Mouse (Mus musculus) CH12.LX (cell line): ENCODE measurements at regions not wholly inside any gene's neighbourhood (a gene's known extent, or its start where the extent isn't known, plus 50 kb on each side); places are given as distances from the start of the nearest gene placed in this dataset.

ENCODE experiments used
- DNase-seq: peaks from one replicate; pipeline ENCODE4 v3.0.0-alpha.2; 2013; ENCODE audit errors: extremely low read depth
- H3K27ac ChIP-seq: 2 replicates; pipeline ENCODE4 v1.5.1; 2012; ENCODE audit warnings: low read depth, mild to moderate bottlenecking, control low read depth, moderate library complexity; ENCODE audit not compliant: insufficient read depth
- H3K27me3 ChIP-seq: replicated peaks from 2 replicates; pipeline ENCODE3; 2012; ENCODE audit warnings: inconsistent platforms
- H3K36me3 ChIP-seq, 2 experiments: replicated peaks in 1 of 2; 2 replicates each; pipeline versions ENCODE3 to v1.6.1; 2012; ENCODE audit warnings: inconsistent platforms in 1 of 2, low read length in 1 of 2, mild to moderate bottlenecking in 1 of 2, mixed read lengths in 1 of 2, moderate library complexity in 1 of 2; ENCODE audit not compliant: control insufficient read depth in 1 of 2, insufficient read depth in 1 of 2
- H3K4me1 ChIP-seq, 2 experiments: 2 replicates each; pipeline ENCODE4 v1.6.1; 2012; ENCODE audit warnings: inconsistent platforms in 1 of 2, moderate library complexity in 1 of 2; ENCODE audit not compliant: insufficient read depth in 2 of 2, control insufficient read depth in 1 of 2
- H3K4me2 ChIP-seq: 2 replicates; pipeline ENCODE4 v1.6.1; 2012; ENCODE audit warnings: low read depth, mild to moderate bottlenecking, control low read depth; ENCODE audit not compliant: poor library complexity, insufficient read depth, severe bottlenecking
- H3K4me3 ChIP-seq, 3 experiments: fragments of 150-350 bp in 1 of 3; sonication (generic) in 1 of 3; replicated peaks in 1 of 3; 2 replicates each; pipeline versions ENCODE3 to v1.5.1; 2011 to 2012; ENCODE audit warnings: low read depth in 2 of 3, low read length in 2 of 3, mild to moderate bottlenecking in 2 of 3, moderate library complexity in 2 of 3, control low read depth in 1 of 3, improper control_type of control experiment in 1 of 3, inconsistent platforms in 1 of 3, mixed read lengths in 1 of 3; ENCODE audit not compliant: poor library complexity in 1 of 3
- H3K79me2 ChIP-seq: replicated peaks from 2 replicates; pipeline ENCODE4 v1.6.1; 2012; ENCODE audit warnings: mild to moderate bottlenecking, moderate library complexity; ENCODE audit not compliant: control insufficient read depth, poor library complexity, insufficient read depth, severe bottlenecking; ENCODE audit errors: extremely low read depth
- H3K9ac ChIP-seq: 2 replicates; pipeline ENCODE4 v1.6.1; 2012; ENCODE audit warnings: low read depth, mild to moderate bottlenecking, control low read depth, moderate library complexity; ENCODE audit not compliant: insufficient read depth
- H3K9me3 ChIP-seq: replicated peaks from 2 replicates; pipeline ENCODE3; 2012; ENCODE audit warnings: low read length, inconsistent platforms, mixed read lengths
- BHLHE40 ChIP-seq: IDR thresholded peaks from 2 replicates; pipeline ENCODE4 v1.6.1; 2011; ENCODE audit warnings: mild to moderate bottlenecking, low read depth, low read length, improper control_type of control experiment
- CHD2 ChIP-seq: IDR thresholded peaks from 2 replicates; pipeline ENCODE4 v1.6.1; 2011; ENCODE audit warnings: low read length, improper control_type of control experiment
- CTCF ChIP-seq, 2 experiments: IDR thresholded peaks in 1 of 2; conservative IDR thresholded peaks in 1 of 2; 2 replicates each; pipeline ENCODE4 v1.5.1; 2011 to 2012; ENCODE audit warnings: low read depth in 2 of 2, low read length in 2 of 2, improper control_type of control experiment in 1 of 2, inconsistent platforms in 1 of 2, mild to moderate bottlenecking in 1 of 2, moderate library complexity in 1 of 2
- E2F4 ChIP-seq: IDR thresholded peaks from 2 replicates; pipeline ENCODE4 v1.6.1; 2011; ENCODE audit warnings: low read depth, low read length, improper control_type of control experiment; ENCODE audit not compliant: insufficient replicate concordance
- ETS1 ChIP-seq: conservative IDR thresholded peaks from 2 replicates; pipeline ENCODE4 v1.6.1; 2012; ENCODE audit warnings: low read depth, mild to moderate bottlenecking, inconsistent platforms, low read length, improper control_type of control experiment, moderate library complexity
- GABPA ChIP-seq: IDR thresholded peaks from 2 replicates; pipeline ENCODE4 v1.6.1; 2012; ENCODE audit warnings: low read depth, low read length, improper control_type of control experiment, inconsistent platforms; ENCODE audit not compliant: insufficient replicate concordance
- HCFC1 ChIP-seq: IDR thresholded peaks from 2 replicates; pipeline ENCODE4 v1.6.1; 2012; ENCODE audit warnings: low read depth, mild to moderate bottlenecking, inconsistent platforms, low read length, improper control_type of control experiment
- IRF4 ChIP-seq: IDR thresholded peaks from 2 replicates; pipeline ENCODE4 v1.6.1; 2014; ENCODE audit warnings: low read depth, mild to moderate bottlenecking, inconsistent platforms, low read length, improper control_type of control experiment
- JUN ChIP-seq: IDR thresholded peaks from 2 replicates; pipeline ENCODE4 v1.6.1; 2011; ENCODE audit warnings: low read depth, mild to moderate bottlenecking, low read length, improper control_type of control experiment, moderate library complexity; ENCODE audit not compliant: insufficient read depth
- JUND ChIP-seq: conservative IDR thresholded peaks from 2 replicates; pipeline ENCODE4 v1.6.1; 2011; ENCODE audit warnings: low read depth, low read length, improper control_type of control experiment
- KAT2A ChIP-seq: IDR thresholded peaks from 2 replicates; pipeline ENCODE4 v1.6.1; 2012; ENCODE audit warnings: low read length, improper control_type of control experiment, inconsistent platforms; ENCODE audit not compliant: insufficient replicate concordance
- MAFK ChIP-seq: IDR thresholded peaks from 2 replicates; pipeline ENCODE4 v1.6.1; 2011; ENCODE audit warnings: low read length, improper control_type of control experiment; ENCODE audit not compliant: insufficient replicate concordance
- MEF2A ChIP-seq: IDR thresholded peaks from 2 replicates; pipeline ENCODE4 v1.6.1; 2014; ENCODE audit warnings: low read depth, mild to moderate bottlenecking, inconsistent platforms, low read length, improper control_type of control experiment, borderline replicate concordance
- MXI1 ChIP-seq: IDR thresholded peaks from 2 replicates; pipeline ENCODE4 v1.6.1; 2011; ENCODE audit warnings: mild to moderate bottlenecking, low read depth, low read length, improper control_type of control experiment
- MYC ChIP-seq: IDR thresholded peaks from 2 replicates; pipeline ENCODE4 v1.6.1; 2011; ENCODE audit warnings: low read depth, mild to moderate bottlenecking, improper control_type of control experiment, low read length
- PAX5 ChIP-seq: IDR thresholded peaks from 2 replicates; pipeline ENCODE4 v1.6.1; 2012; ENCODE audit warnings: low read length, inconsistent platforms, mixed read lengths
- RAD21 ChIP-seq: IDR thresholded peaks from 2 replicates; pipeline ENCODE4 v1.6.1; 2011; ENCODE audit warnings: low read depth, mild to moderate bottlenecking, low read length, improper control_type of control experiment, moderate library complexity
- RCOR1 ChIP-seq: conservative IDR thresholded peaks from 2 replicates; pipeline ENCODE4 v1.6.1; 2012; ENCODE audit warnings: low read depth, mild to moderate bottlenecking, inconsistent platforms, low read length, improper control_type of control experiment
- SMC3 ChIP-seq: IDR thresholded peaks from 2 replicates; pipeline ENCODE4 v1.6.1; 2011; ENCODE audit warnings: low read depth, low read length, improper control_type of control experiment
- TCF12 ChIP-seq: IDR thresholded peaks from 2 replicates; pipeline ENCODE4 v1.6.1; 2014; ENCODE audit warnings: low read depth, mild to moderate bottlenecking, inconsistent platforms, low read length, improper control_type of control experiment
- UBTF ChIP-seq: IDR thresholded peaks from 2 replicates; pipeline ENCODE4 v1.6.1; 2012; ENCODE audit warnings: low read depth, mild to moderate bottlenecking, inconsistent platforms, low read length, improper control_type of control experiment, moderate library complexity
- USF2 ChIP-seq: conservative IDR thresholded peaks from 2 replicates; pipeline ENCODE4 v1.6.1; 2011; ENCODE audit warnings: low read depth, low read length, improper control_type of control experiment
- ZC3H11A ChIP-seq: IDR thresholded peaks from 2 replicates; pipeline ENCODE4 v1.6.1; 2012; ENCODE audit warnings: low read depth, mild to moderate bottlenecking, inconsistent platforms, low read length, improper control_type of control experiment
- ZKSCAN1 ChIP-seq: IDR thresholded peaks from 2 replicates; pipeline ENCODE4 v1.6.1; 2012; ENCODE audit warnings: low read depth, inconsistent platforms, low read length, improper control_type of control experiment, borderline replicate concordance
- ZMIZ1 ChIP-seq: IDR thresholded peaks from 2 replicates; pipeline ENCODE4 v1.6.1; 2012; ENCODE audit warnings: low read depth, mild to moderate bottlenecking, inconsistent platforms, low read length, improper control_type of control experiment
- dilution Hi-C: fragments of 300-500 bp; cut with MboI; formaldehyde crosslinking; loops from 2 replicates; pipeline ENCODE4 v1.14.3; 2020; ENCODE audit warnings: low sequenced_read_pairs; ENCODE audit not compliant: extremely low pct_unique_long_range_greater_than_20kb, extremely low pct_ligation_motif_present
- in situ Hi-C: fragments of 300-500 bp; cut with MboI; formaldehyde crosslinking; loops from 3 replicates; pipeline ENCODE4 v1.14.3; 2019; ENCODE audit warnings: low sequenced_read_pairs, low pct_ligation_motif_present, low pct_unique_long_range_greater_than_20kb, mixed read lengths

GRCm38 (mm10) chr16:74528245-74528644 is 116.6 kb upstream of the Robo2 start:
- TF ChIP-seq GABPA (no peak), CTCF (conservative IDR thresholded peaks at IDR 0.05 in 1 of 2, IDR thresholded peaks at IDR 0.05 in 1 of 2; ENCODE audit: low read depth in 2 of 2, low read length in 2 of 2) (no peak), MYC (no peak), UBTF (no peak), MXI1 (no peak), SMC3 (no peak), KAT2A (no peak), JUN (no peak), MAFK (no peak), ZC3H11A (no peak), RCOR1 (no peak), USF2 (no peak), RAD21 (no peak), E2F4 (no peak)
- TF ChIP-seq, all 38 proteins: peak for 0
- Histone ChIP-seq H3K27me3 (no peaks in the 10 kb centered on the region), H3K36me3 (no peaks in the 10 kb centered on the region), H3K9ac (no peak overlapping the region), H3K4me1 (no peaks in the 10 kb centered on the region), H3K9me3 (peaks cover 40% of the 10 kb centered on the region), H3K79me2 (no peaks in the 10 kb centered on the region), H3K4me2 (no peak overlapping the region), H3K4me3 (no peak overlapping the region), H3K27ac (no peak overlapping the region)
- DNase-seq = no peak
- in situ Hi-C loops = no loop called here
- dilution Hi-C loops = no loop called here

- H3K36me3 ChIP-seq = no peaks in the 10 kb centered on the region
- TF ChIP-seq BHLHE40 (no peak), CTCF (conservative IDR thresholded peaks at IDR 0.05 in 1 of 2, IDR thresholded peaks at IDR 0.05 in 1 of 2; ENCODE audit: low read depth in 2 of 2, low read length in 2 of 2) (no peak)
- TF ChIP-seq, all 38 proteins: peak for 0
- no peak for DNase-seq
- no peak overlapping the region for H3K4me2 ChIP-seq
- no peaks in the 10 kb centered on the region for H3K27me3 ChIP-seq
- H3K9ac ChIP-seq = no peak overlapping the region
- no peaks in the 10 kb centered on the region for H3K4me1 ChIP-seq
- in situ Hi-C loops (no loop called here), dilution Hi-C loops (no loop called here)
- no peaks in the 10 kb centered on the region for H3K79me2 ChIP-seq
- no peak overlapping the region for H3K27ac ChIP-seq
- peaks cover 39% of the 10 kb centered on the region for H3K9me3 ChIP-seq
- H3K4me3 ChIP-seq = no peak overlapping the region
Observed at GRCm38 (mm10) chr16:74526521-74526920, 114.9 kb upstream of the Robo2 start.

- dilution Hi-C loops = no loop called here
- no peak overlapping the region for H3K4me3 ChIP-seq
- H3K27ac ChIP-seq = no peak overlapping the region
- peaks cover 32% of the 10 kb centered on the region for H3K9me3 ChIP-seq
- H3K79me2 ChIP-seq = no peaks in the 10 kb centered on the region
- no peaks in the 10 kb centered on the region for H3K27me3 ChIP-seq
- no peaks in the 10 kb centered on the region for H3K36me3 ChIP-seq
- no peak overlapping the region for H3K4me2 ChIP-seq
- DNase-seq = no peak
- no peaks in the 10 kb centered on the region for H3K4me1 ChIP-seq
- in situ Hi-C loops = no loop called here
- H3K9ac ChIP-seq = no peak overlapping the region
- TF ChIP-seq KAT2A (no peak), MAFK (no peak), CHD2 (no peak), HCFC1 (no peak), JUND (no peak), IRF4 (no peak), ZMIZ1 (no peak), MEF2A (no peak), PAX5 (no peak), ZKSCAN1 (no peak), ZC3H11A (no peak), CTCF (conservative IDR thresholded peaks at IDR 0.05 in 1 of 2, IDR thresholded peaks at IDR 0.05 in 1 of 2; ENCODE audit: low read depth in 2 of 2, low read length in 2 of 2) (no peak), USF2 (no peak), TCF12 (no peak), RCOR1 (no peak), MXI1 (no peak), BHLHE40 (no peak), ETS1 (no peak)
Observed at GRCm38 (mm10) chr16:74520501-74520900, 108.9 kb upstream of the Robo2 start.
